Mouse (Mus musculus) midbrain, embryonic 16.5 days (tissue): ENCODE results near the gene Cdk8. TPM values are rescaled to one million over a fixed set of nuclear protein-coding genes. Genes with fewer than 3 reads are reported as not detected.

ENCODE experiments used
- ATAC-seq: fragments of 200-750 bp; cut with Nextera tagmentation; 2 replicates; pipeline ENCODE4 v1.8.0; 2017; ENCODE audit warnings: moderate TSS enrichment
- H3K27ac ChIP-seq: fragments of 300-500 bp; sonication (generic); 2 replicates; pipeline ENCODE4 v1.5.1; 2014; ENCODE audit warnings: mild to moderate bottlenecking, low read length, mixed read lengths
- H3K27me3 ChIP-seq: fragments of 300-500 bp; sonication (generic); 2 replicates; pipeline ENCODE4 v1.6.1; 2014; ENCODE audit warnings: low read depth, low read length, mixed read lengths; ENCODE audit not compliant: control insufficient read depth, insufficient read depth
- H3K36me3 ChIP-seq: fragments of 300-500 bp; sonication (generic); 2 replicates; pipeline ENCODE4 v1.6.1; 2014; ENCODE audit warnings: mild to moderate bottlenecking, low read length, moderate library complexity, mixed read lengths; ENCODE audit not compliant: control insufficient read depth, insufficient read depth
- H3K4me1 ChIP-seq: fragments of 300-500 bp; sonication (generic); 2 replicates; pipeline ENCODE4 v1.6.1; 2014; ENCODE audit warnings: mild to moderate bottlenecking, low read length, mixed read lengths; ENCODE audit not compliant: control insufficient read depth, insufficient read depth
- H3K4me2 ChIP-seq: fragments of 300-500 bp; sonication (generic); 2 replicates; pipeline ENCODE4 v1.6.1; 2014; ENCODE audit warnings: mild to moderate bottlenecking, low read length, mixed read lengths
- H3K4me3 ChIP-seq: fragments of 300-500 bp; sonication (generic); 2 replicates; pipeline ENCODE4 v1.5.1; 2014; ENCODE audit warnings: low read depth, mild to moderate bottlenecking, low read length, moderate library complexity, mixed read lengths
- H3K9ac ChIP-seq: fragments of 300-500 bp; sonication (generic); 2 replicates; pipeline ENCODE4 v1.6.1; 2014; ENCODE audit warnings: low read depth, low read length, mixed read lengths
- H3K9me3 ChIP-seq: fragments of 300-500 bp; sonication (generic); replicated peaks from 2 replicates; pipeline ENCODE4 v1.6.1; 2014; ENCODE audit warnings: mild to moderate bottlenecking, low read length, mixed read lengths; ENCODE audit not compliant: control insufficient read depth, poor library complexity, severe bottlenecking
- WGBS: fragments of 180-500 bp; shearing (Covaris S2); extraction: QIAGEN DNeasy Blood & Tissue Kit; methylation state at CpG from one replicate; pipeline ENCODE4 v1.1.7; 2014; 5-methylcytosine and 5-hydroxymethylcytosine counted together
- polyA plus RNA-seq: library from polyadenylated mRNA; unstranded; fragments of >200 nt; fragmentation: Nextera tagmentation; extraction: Ambion mirVana; gene quantifications from 2 replicates; pipeline ENCODE4 v1.2.1, GENCODE M21; 2015

The Cdk8 gene
- polyA plus RNA-seq, 1 experiment from 2014 or later = 17.5 TPM

GRCm38 (mm10) chr5:146315268-146315921 is 84.4 kb downstream of the Cdk8 start:
- H3K4me2 ChIP-seq = no peak overlapping the region; the same call in 1 of the 2 replicates
- peaks cover 6% of the 10 kb centered on the region; the same call in 1 of the 2 replicates for H3K4me1 ChIP-seq
- peak overlapping the region; percentile 14; the same call in 1 of the 2 replicates for H3K27ac ChIP-seq
- 54% methylated on average over 14 of the region's 14 CpGs for WGBS
- no peaks in the 10 kb centered on the region for H3K9me3 ChIP-seq
- ATAC-seq = 0 out of 2 replicates have a peak, but pooled peaks have one; percentile 50
- H3K27me3 ChIP-seq = no peaks in the 10 kb centered on the region
- H3K4me3 ChIP-seq = no peak overlapping the region
- H3K36me3 ChIP-seq = no peaks in the 10 kb centered on the region
- H3K9ac ChIP-seq = no peak overlapping the region

- WGBS = 92% methylated on average over 5 of the region's 5 CpGs
- no peak overlapping the region for H3K9ac ChIP-seq
- no peaks in the 10 kb centered on the region for H3K27me3 ChIP-seq
- H3K27ac ChIP-seq = no peak overlapping the region
- no peaks in the 10 kb centered on the region for H3K9me3 ChIP-seq
- H3K36me3 ChIP-seq = no peaks in the 10 kb centered on the region
- no peak overlapping the region for H3K4me2 ChIP-seq
- H3K4me3 ChIP-seq = no peak overlapping the region
- ATAC-seq = no peak
- H3K4me1 ChIP-seq = peaks cover 6% of the 10 kb centered on the region; the same call in 1 of the 2 replicates
Measured at GRCm38 (mm10) chr5:146316316-146316715, 85.3 kb downstream of the Cdk8 start.

GRCm38 (mm10) chr5:146318051-146318450 is 87.0 kb downstream of the Cdk8 start:
- H3K27ac ChIP-seq = no peak overlapping the region
- H3K4me2 ChIP-seq = no peak overlapping the region
- H3K36me3 ChIP-seq = no peaks in the 10 kb centered on the region
- no peak overlapping the region for H3K9ac ChIP-seq
- no peak for ATAC-seq
- no peaks in the 10 kb centered on the region for H3K27me3 ChIP-seq
- 77% methylated on average over 5 of the region's 5 CpGs for WGBS
- no peaks in the 10 kb centered on the region for H3K9me3 ChIP-seq
- no peak overlapping the region for H3K4me3 ChIP-seq
- peaks cover 6% of the 10 kb centered on the region; the same call in 1 of the 2 replicates for H3K4me1 ChIP-seq

DNA sequence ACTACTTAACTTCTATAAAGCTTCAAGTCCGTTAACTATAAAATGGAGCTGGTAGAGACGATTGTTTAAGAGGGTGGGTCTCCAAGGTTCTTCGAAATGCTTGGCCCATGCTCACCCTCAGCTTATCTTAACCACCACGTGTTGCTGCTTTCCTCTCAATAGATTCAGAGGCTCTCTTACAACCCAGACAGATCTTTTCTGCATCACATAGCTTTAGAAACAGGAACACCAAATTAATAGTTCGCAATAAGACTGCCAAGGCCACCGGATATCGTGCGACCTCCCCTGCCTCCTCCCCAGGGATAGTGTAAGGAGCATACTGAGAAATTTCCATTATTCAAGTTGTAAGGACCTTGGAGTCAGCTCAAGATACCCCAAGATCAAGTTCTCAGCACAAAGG is 87.4 kb downstream of the Cdk8 start:
- no peak for ATAC-seq
- no peak overlapping the region for H3K4me3 ChIP-seq
- no peaks in the 10 kb centered on the region for H3K27me3 ChIP-seq
- peaks cover 6% of the 10 kb centered on the region; the same call in 1 of the 2 replicates for H3K4me1 ChIP-seq
- H3K9ac ChIP-seq = no peak overlapping the region
- H3K27ac ChIP-seq = no peak overlapping the region
- no peak overlapping the region for H3K4me2 ChIP-seq
- H3K9me3 ChIP-seq = no peaks in the 10 kb centered on the region
- 88% methylated on average over 8 of the region's 8 CpGs for WGBS
- no peaks in the 10 kb centered on the region for H3K36me3 ChIP-seq

- Histone ChIP-seq H3K27ac (no peak overlapping the region), H3K36me3 (no peaks in the 10 kb centered on the region), H3K9me3 (no peaks in the 10 kb centered on the region), H3K27me3 (no peaks in the 10 kb centered on the region), H3K4me2 (no peak overlapping the region), H3K4me1 (peaks cover 5% of the 10 kb centered on the region), H3K4me3 (no peak overlapping the region), H3K9ac (no peak overlapping the region)
- 69% methylated on average over 10 of the region's 10 CpGs for WGBS
- no peak for ATAC-seq
Measured at GRCm38 (mm10) chr5:146328941-146329340, 97.9 kb downstream of the Cdk8 start.

- Histone ChIP-seq H3K4me3 (no peak overlapping the region), H3K9ac (no peak overlapping the region), H3K9me3 (no peaks in the 10 kb centered on the region), H3K4me2 (no peak overlapping the region), H3K36me3 (no peaks in the 10 kb centered on the region), H3K27ac (no peak overlapping the region), H3K4me1 (peaks cover 5% of the 10 kb centered on the region), H3K27me3 (no peaks in the 10 kb centered on the region)
- 86% methylated on average over 5 of the region's 5 CpGs for WGBS
- no peak for ATAC-seq
Measured at GRCm38 (mm10) chr5:146329541-146329940, 98.5 kb downstream of the Cdk8 start.

DNA sequence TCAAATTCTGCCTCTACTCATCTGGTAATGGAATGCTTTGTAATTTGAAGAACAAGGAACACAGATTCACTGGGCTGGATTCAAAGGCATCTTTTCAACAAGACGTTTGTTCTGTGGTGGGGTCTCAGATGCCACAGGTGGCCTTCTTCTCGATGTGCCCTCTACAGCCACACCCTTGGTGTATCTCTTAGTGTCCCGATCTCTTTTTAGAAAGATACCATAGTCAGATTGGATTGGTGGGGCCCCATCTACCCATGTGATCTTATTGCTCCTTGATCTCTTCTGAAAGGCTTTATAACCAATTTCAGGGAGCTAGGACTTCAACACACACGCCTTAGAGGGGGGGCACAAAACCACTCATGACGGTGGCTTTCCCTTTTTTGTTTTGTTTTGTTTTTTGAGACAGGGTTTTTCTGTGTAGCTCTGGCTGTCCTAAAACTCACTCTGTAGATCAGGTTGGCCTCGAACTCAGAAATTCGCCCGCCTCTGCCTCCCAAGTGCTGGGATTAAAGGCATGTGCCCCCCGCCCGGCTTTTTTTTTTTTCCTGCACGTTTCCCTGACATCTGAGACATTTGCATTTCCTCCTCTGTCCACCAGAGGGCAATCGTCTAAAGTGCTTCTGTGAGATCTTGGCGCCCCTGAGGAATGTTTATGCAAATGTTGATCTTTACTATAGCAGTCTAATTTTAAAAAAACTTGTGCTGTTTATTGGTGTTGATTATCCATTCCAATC is 99.2 kb downstream of the Cdk8 start:
- Histone ChIP-seq H3K4me2 (no peak overlapping the region), H3K9ac (no peak overlapping the region), H3K36me3 (no peaks in the 10 kb centered on the region), H3K4me3 (no peak overlapping the region), H3K27me3 (no peaks in the 10 kb centered on the region), H3K4me1 (peaks cover 5% of the 10 kb centered on the region), H3K27ac (no peak overlapping the region), H3K9me3 (no peaks in the 10 kb centered on the region)
- ATAC-seq = no peak
- WGBS = 42% methylated on average over 13 of the region's 13 CpGs

- H3K4me1 ChIP-seq = peaks cover 5% of the 10 kb centered on the region
- WGBS = 37% methylated on average over 3 of the region's 3 CpGs
- H3K9ac ChIP-seq = no peak overlapping the region
- H3K4me2 ChIP-seq = no peak overlapping the region
- no peaks in the 10 kb centered on the region for H3K9me3 ChIP-seq
- no peak overlapping the region for H3K4me3 ChIP-seq
- no peak overlapping the region for H3K27ac ChIP-seq
- no peaks in the 10 kb centered on the region for H3K27me3 ChIP-seq
- ATAC-seq = no peak
- H3K36me3 ChIP-seq = no peaks in the 10 kb centered on the region
Measured at GRCm38 (mm10) chr5:146330765-146331115, 99.7 kb downstream of the Cdk8 start.

DNA sequence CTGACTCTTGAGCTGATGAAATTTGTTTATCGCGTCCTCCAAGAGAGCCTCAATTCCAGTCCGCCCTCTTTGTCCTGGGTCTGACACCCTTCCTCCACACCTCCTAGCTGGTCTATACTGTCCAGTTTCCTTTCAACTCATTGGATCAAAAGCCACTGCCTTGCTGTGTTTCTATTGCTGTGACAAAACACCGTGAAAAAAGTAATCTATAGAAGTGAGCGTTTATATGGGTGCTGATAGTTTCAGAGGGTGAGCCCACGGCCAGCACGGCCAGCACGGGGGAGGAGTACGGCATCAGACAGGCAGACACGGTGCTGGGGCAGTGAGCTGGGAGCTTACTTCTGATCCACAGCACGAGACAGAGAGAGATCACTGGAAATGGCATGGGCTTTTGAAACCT is 100.1 kb downstream of the Cdk8 start:
- 87% methylated on average over 11 of the region's 11 CpGs for WGBS
- Histone ChIP-seq H3K36me3 (no peaks in the 10 kb centered on the region), H3K9ac (no peak overlapping the region), H3K27me3 (no peaks in the 10 kb centered on the region), H3K4me2 (no peak overlapping the region), H3K27ac (no peak overlapping the region), H3K4me3 (no peak overlapping the region), H3K9me3 (no peaks in the 10 kb centered on the region), H3K4me1 (peaks cover 5% of the 10 kb centered on the region)
- ATAC-seq = peak; percentile 30; the same call in 1 of the 2 replicates
